Mouse (Mus musculus) lung, embryonic 14.5 days (tissue): ENCODE measurements around the gene Tef. TPM values are rescaled to one million over a fixed set of nuclear protein-coding genes. Genes with fewer than 3 reads are reported as not detected.
A peak's percentile ranks its signal among the peaks of the same experiment; 100 is the strongest.

ENCODE experiments used
- ATAC-seq: fragments of 200-750 bp; cut with Nextera tagmentation; 2 replicates; pipeline ENCODE4 v1.8.0; 2017; ENCODE audit warnings: mild to moderate bottlenecking, moderate TSS enrichment, moderate library complexity; ENCODE audit not compliant: insufficient read depth
- DNase-seq: peaks from one replicate; pipeline ENCODE4 v3.0.0-alpha.2; 2015
- H3K27ac ChIP-seq: fragments of 300-500 bp; sonication (generic); 2 replicates; pipeline ENCODE4 v1.5.1; 2014; ENCODE audit warnings: low read depth, mild to moderate bottlenecking, moderate library complexity
- H3K27me3 ChIP-seq: fragments of 300-500 bp; sonication (generic); 2 replicates; pipeline ENCODE4 v1.6.1; 2014; ENCODE audit warnings: low read length, control low read depth; ENCODE audit not compliant: insufficient read depth
- H3K36me3 ChIP-seq: fragments of 300-500 bp; sonication (generic); 2 replicates; pipeline ENCODE4 v1.6.1; 2014; ENCODE audit warnings: control low read depth; ENCODE audit not compliant: insufficient read depth
- H3K4me1 ChIP-seq: fragments of 300-500 bp; sonication (generic); 2 replicates; pipeline ENCODE4 v1.6.1; 2014; ENCODE audit warnings: antibody characterized with exemption, control low read depth; ENCODE audit not compliant: insufficient read depth
- H3K4me2 ChIP-seq: fragments of 300-500 bp; sonication (generic); 2 replicates; pipeline ENCODE4 v1.6.1; 2014; ENCODE audit warnings: mild to moderate bottlenecking
- H3K4me3 ChIP-seq: fragments of 300-500 bp; sonication (generic); 2 replicates; pipeline ENCODE4 v1.5.1; 2014; ENCODE audit warnings: low read depth, low read length
- H3K9ac ChIP-seq: fragments of 300-500 bp; sonication (generic); 2 replicates; pipeline ENCODE4 v1.6.1; 2014
- H3K9me3 ChIP-seq: fragments of 300-500 bp; sonication (generic); 2 replicates; pipeline ENCODE4 v1.6.1; 2016; ENCODE audit warnings: low read depth, low read length, control low read depth
- CTCF ChIP-seq: IDR thresholded peaks from 2 replicates; pipeline ENCODE4 v1.5.1; 2016; ENCODE audit warnings: antibody characterized with exemption, low read depth
- WGBS: fragments of 180-500 bp; shearing (Covaris S2); extraction: QIAGEN DNeasy Blood & Tissue Kit; methylation state at CpG from one replicate; pipeline ENCODE4 v1.1.7; 2014; 5-methylcytosine and 5-hydroxymethylcytosine counted together
- polyA plus RNA-seq: library from polyadenylated mRNA; unstranded; fragments of >200 nt; fragmentation: Nextera tagmentation; extraction: Ambion mirVana; gene quantifications from 2 replicates; pipeline ENCODE4 v1.2.1, GENCODE M21; 2014

The Tef gene
- polyA plus RNA-seq, 1 experiment from 2014 or later, result 23.8 TPM

DNA sequence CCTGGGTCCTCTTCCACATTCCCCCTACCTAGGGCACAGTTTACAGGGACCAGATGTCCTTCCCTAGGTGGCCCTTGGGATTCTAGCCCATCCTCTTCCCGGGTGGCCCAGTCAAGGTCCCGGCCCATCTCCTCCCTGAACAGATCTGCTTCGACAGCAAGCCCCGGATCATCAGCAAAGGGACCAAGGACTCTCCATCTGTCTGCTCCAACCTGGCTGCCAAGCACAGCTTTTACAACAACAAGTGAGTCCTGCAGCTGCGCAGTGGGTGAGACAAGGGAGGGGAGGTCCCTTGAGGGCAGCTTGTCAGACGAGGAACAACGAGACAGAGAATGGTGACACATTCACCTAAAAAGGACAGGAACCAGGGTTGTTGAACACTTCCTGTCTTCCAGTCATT lies 20.4 kb upstream of the Tef start:
- Histone ChIP-seq H3K4me3 (no peak overlapping the region), H3K27me3 (no peaks in the 10 kb centered on the region), H3K27ac (no peak overlapping the region), H3K9ac (no peak overlapping the region), H3K4me2 (no peak overlapping the region), H3K9me3 (no peaks in the 10 kb centered on the region), H3K36me3 (peaks cover 99% of the 10 kb centered on the region), H3K4me1 (no peaks in the 10 kb centered on the region)
- TF ChIP-seq CTCF, result no peak
- DNase-seq, result no peak
- WGBS, result 85% methylated on average over 7 of the region's 7 CpGs
- ATAC-seq, result no peak

DNA sequence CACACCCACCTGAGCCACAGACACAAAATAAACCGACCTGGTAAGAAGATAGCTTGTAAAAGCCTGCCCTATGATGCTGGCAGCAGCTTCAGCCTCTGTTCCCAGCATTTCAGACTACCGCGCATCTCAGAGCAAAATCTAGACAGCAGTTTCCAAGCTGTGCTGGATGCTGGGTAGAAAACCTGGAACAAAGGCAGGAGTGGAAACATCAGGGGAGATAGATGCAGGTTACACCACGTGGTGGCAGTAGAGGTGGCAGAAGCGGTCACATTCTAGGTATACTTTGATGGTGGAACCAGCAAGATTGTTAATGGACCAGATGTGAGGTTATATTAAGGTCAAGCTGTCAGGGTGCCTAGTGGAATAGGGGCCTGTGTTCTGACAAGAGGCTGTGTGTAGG lies 17.5 kb upstream of the Tef start:
- H3K36me3 ChIP-seq, result peaks cover 96% of the 10 kb centered on the region
- DNase-seq, result peak; percentile 36
- WGBS, result 62% methylated on average over 5 of the region's 5 CpGs

DNA sequence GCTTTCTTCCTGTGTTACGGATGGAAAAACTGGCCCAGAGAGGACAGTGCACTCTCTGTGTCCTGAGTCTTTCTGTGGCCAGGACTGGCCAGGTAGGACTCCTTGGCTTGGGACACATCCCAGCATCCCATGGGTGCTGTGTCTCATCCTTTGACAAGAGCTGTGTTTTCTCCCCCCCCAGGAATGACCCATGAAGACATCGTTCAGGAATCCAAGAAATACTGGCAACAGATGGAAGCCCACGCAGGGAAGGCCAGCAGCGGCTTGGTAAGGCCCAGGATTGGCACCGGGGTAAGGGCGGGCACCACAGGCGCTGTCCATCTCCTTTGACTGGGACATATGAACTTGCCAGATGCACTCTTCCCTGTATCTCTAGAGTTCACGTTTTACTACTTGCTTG lies 16.5 kb upstream of the Tef start:
- Histone ChIP-seq H3K27me3 (no peaks in the 10 kb centered on the region), H3K9ac (no peak overlapping the region), H3K4me2 (no peak overlapping the region), H3K9me3 (no peaks in the 10 kb centered on the region), H3K36me3 (peaks cover 91% of the 10 kb centered on the region), H3K27ac (no peak overlapping the region), H3K4me1 (no peaks in the 10 kb centered on the region), H3K4me3 (no peak overlapping the region)
- TF ChIP-seq CTCF, result no peak
- ATAC-seq (no peak), DNase-seq (no peak)
- WGBS, result 94% methylated on average over 8 of the region's 8 CpGs

More for the DNA sequence above, 17.5 kb upstream of the Tef start:
- Histone ChIP-seq H3K27me3 (no peaks in the 10 kb centered on the region), H3K4me1 (no peaks in the 10 kb centered on the region), H3K27ac (no peak overlapping the region), H3K9ac (no peak overlapping the region), H3K9me3 (no peaks in the 10 kb centered on the region), H3K4me3 (no peak overlapping the region), H3K4me2 (no peak overlapping the region)
- ATAC-seq, result no peak
- peak; percentile 53 for TF ChIP-seq CTCF

- no peak for TF ChIP-seq CTCF
- H3K27me3 ChIP-seq, result no peaks in the 10 kb centered on the region
- no peak overlapping the region for H3K4me2 ChIP-seq
- H3K27ac ChIP-seq, result no peak overlapping the region
- H3K9me3 ChIP-seq, result no peaks in the 10 kb centered on the region
- H3K4me3 ChIP-seq, result no peak overlapping the region
- H3K36me3 ChIP-seq, result peaks cover 90% of the 10 kb centered on the region
- no peak overlapping the region for H3K9ac ChIP-seq
- WGBS, result 95% methylated on average over 13 of the region's 13 CpGs
- ATAC-seq (no peak), DNase-seq (no peak)
- no peaks in the 10 kb centered on the region for H3K4me1 ChIP-seq
These were observed 14.7 kb upstream of the Tef start for GRCm38 (mm10) chr15:81787525-81787924.

DNA sequence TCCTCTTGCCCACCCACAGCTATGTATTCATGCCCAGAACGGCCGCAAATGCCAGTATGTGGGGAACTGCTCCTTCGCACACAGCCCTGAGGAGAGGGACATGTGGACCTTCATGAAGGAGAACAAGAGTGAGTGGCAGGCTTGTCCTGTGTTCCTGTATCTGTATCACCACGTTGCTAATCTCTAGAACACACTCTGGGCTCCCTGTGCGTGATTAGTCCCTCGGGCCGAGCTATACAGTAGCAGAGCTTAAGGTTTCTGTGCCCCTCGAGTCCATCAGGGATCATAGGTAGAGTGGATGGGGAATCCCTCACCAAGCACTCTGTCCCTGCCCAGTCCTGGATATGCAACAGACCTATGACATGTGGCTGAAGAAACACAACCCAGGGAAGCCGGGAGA lies 9.8 kb upstream of the Tef start:
- H3K36me3 ChIP-seq, result peaks cover 72% of the 10 kb centered on the region
- no peak for ATAC-seq
- H3K27me3 ChIP-seq, result no peaks in the 10 kb centered on the region

GRCm38 (mm10) chr15:81796228-81796627 lies 6.0 kb upstream of the Tef start:
- Histone ChIP-seq H3K4me1 (no peaks in the 10 kb centered on the region), H3K27me3 (no peaks in the 10 kb centered on the region), H3K4me2 (no peak overlapping the region), H3K9me3 (no peaks in the 10 kb centered on the region), H3K36me3 (peaks cover 46% of the 10 kb centered on the region), H3K4me3 (no peak overlapping the region), H3K27ac (no peak overlapping the region), H3K9ac (no peak overlapping the region)
- TF ChIP-seq CTCF, result peak; percentile 56
- ATAC-seq, result peak; percentile 62; the same call in 1 of the 2 replicates
- WGBS, result 69% methylated on average over 3 of the region's 3 CpGs
- DNase-seq, result peak; percentile 47

More for the DNA sequence above, 9.8 kb upstream of the Tef start:
- Histone ChIP-seq H3K4me2 (no peak overlapping the region), H3K27ac (no peak overlapping the region), H3K4me3 (no peak overlapping the region), H3K9me3 (no peaks in the 10 kb centered on the region), H3K9ac (no peak overlapping the region), H3K4me1 (no peaks in the 10 kb centered on the region)
- no peak for TF ChIP-seq CTCF
- WGBS, result 93% methylated on average over 9 of the region's 9 CpGs
- DNase-seq, result no peak

GRCm38 (mm10) chr15:81797861-81798260 lies 4.4 kb upstream of the Tef start:
- H3K4me2 ChIP-seq, result no peak overlapping the region
- no peaks in the 10 kb centered on the region for H3K9me3 ChIP-seq
- DNase-seq, result no peak
- no peak for ATAC-seq
- H3K9ac ChIP-seq, result no peak overlapping the region
- no peaks in the 10 kb centered on the region for H3K27me3 ChIP-seq
- no peak overlapping the region for H3K4me3 ChIP-seq
- peaks cover 3% of the 10 kb centered on the region; the same call in 1 of the 2 replicates for H3K4me1 ChIP-seq
- no peak for TF ChIP-seq CTCF
- WGBS, result 81% methylated on average over 6 of the region's 6 CpGs
- no peak overlapping the region for H3K27ac ChIP-seq
- H3K36me3 ChIP-seq, result peaks cover 30% of the 10 kb centered on the region

- H3K4me1 ChIP-seq, result peaks cover 7% of the 10 kb centered on the region
- no peaks in the 10 kb centered on the region for H3K9me3 ChIP-seq
- no peaks in the 10 kb centered on the region for H3K27me3 ChIP-seq
- no peak overlapping the region for H3K9ac ChIP-seq
- ATAC-seq (no peak), DNase-seq (no peak)
- no peak overlapping the region for H3K27ac ChIP-seq
- no peak overlapping the region for H3K4me2 ChIP-seq
- no peak for TF ChIP-seq CTCF
- no peak overlapping the region for H3K4me3 ChIP-seq
- WGBS, result 82% methylated on average over 4 of the region's 4 CpGs
- H3K36me3 ChIP-seq, result peaks cover 25% of the 10 kb centered on the region
These were observed 3.8 kb upstream of the Tef start for GRCm38 (mm10) chr15:81798421-81798820.
